Mouse (Mus musculus): ENCODE data around the gene Tspan18. TPM values are rescaled to one million over a fixed set of nuclear protein-coding genes. Genes with fewer than 3 reads are reported as not detected.

Tspan18 gene
- polyA plus RNA-seq, 1 experiment from 2014 or later: 48.2 TPM

GRCm38 (mm10) chr2:93339373-93340106, 5.2 kb upstream of the Tspan18 start:
- WGBS: 66% methylated on average over 9 of the region's 9 CpGs
- Histone ChIP-seq H3K4me1 (ENCODE audit: control insufficient read depth in 2 of 2, insufficient read depth in 2 of 2, low read length in 2 of 2) (peaks cover 5 to 16% of the 10 kb centered on the region in 2 experiments), H3K4me2 (ENCODE audit: low read length) (no peak overlapping the region), H3K36me3 (ENCODE audit: control insufficient read depth, insufficient read depth, low read length) (no peaks in the 10 kb centered on the region), H3K27me3 (ENCODE audit: control insufficient read depth, insufficient read depth, low read length) (no peaks in the 10 kb centered on the region), H3K9me3 (ENCODE audit: control insufficient read depth, low read length) (no peaks in the 10 kb centered on the region), H3K9ac (ENCODE audit: low read length) (no peak overlapping the region), H3K4me3 (ENCODE audit: control insufficient read depth in 1 of 2, insufficient read depth in 1 of 2, low read depth in 1 of 2, low read length in 2 of 2) (no peak overlapping the region), H3K27ac (replicated peaks in 1 of 2; ENCODE audit: control insufficient read depth in 1 of 2, insufficient read depth in 1 of 2, low read depth in 2 of 2, low read length in 2 of 2) (no peak overlapping the region)
- ATAC-seq (ENCODE audit: insufficient number of reproducible peaks, insufficient read depth, low FRiP score, low read depth): no peak

- Histone ChIP-seq H3K4me2 (ENCODE audit: low read length) (no peak overlapping the region), H3K9ac (ENCODE audit: low read length) (no peak overlapping the region), H3K27me3 (ENCODE audit: control insufficient read depth, insufficient read depth, low read length) (no peaks in the 10 kb centered on the region), H3K9me3 (ENCODE audit: control insufficient read depth, low read length) (no peaks in the 10 kb centered on the region), H3K36me3 (ENCODE audit: control insufficient read depth, insufficient read depth, low read length) (0 out of 2 replicates have a peak, but pooled peaks cover 2% of the 10 kb centered on the region), H3K4me1 (ENCODE audit: control insufficient read depth in 2 of 2, insufficient read depth in 2 of 2, low read length in 2 of 2) (peaks cover 24 to 39% of the 10 kb centered on the region in 2 experiments), H3K4me3 (ENCODE audit: control insufficient read depth in 1 of 2, insufficient read depth in 1 of 2, low read depth in 1 of 2, low read length in 2 of 2) (no peak overlapping the region), H3K27ac (replicated peaks in 1 of 2; ENCODE audit: control insufficient read depth in 1 of 2, insufficient read depth in 1 of 2, low read depth in 2 of 2, low read length in 2 of 2) (no peak overlapping the region)
- ATAC-seq (ENCODE audit: insufficient number of reproducible peaks, insufficient read depth, low FRiP score, low read depth): no peak
- WGBS: 77% methylated on average over 11 of the region's 11 CpGs
Measured at GRCm38 (mm10) chr2:93335996-93336395, 1.7 kb upstream of the Tspan18 start.

GRCm38 (mm10) chr2:93333241-93333816, 976 bp downstream of the Tspan18 start:
- 1% methylated on average over 29 of the region's 29 CpGs for WGBS
- no peaks in the 10 kb centered on the region for H3K9me3 ChIP-seq (ENCODE audit: control insufficient read depth, low read length)

GRCm38 (mm10) chr2:93332277-93332676, 2.0 kb downstream of the Tspan18 start:
- H3K27ac ChIP-seq (replicated peaks in 1 of 2; ENCODE audit: control insufficient read depth in 1 of 2, insufficient read depth in 1 of 2, low read depth in 2 of 2, low read length in 2 of 2): peak overlapping the region in 1 of 2 experiments; percentile 59; a peak in 1 of 4 replicates
- peak overlapping the region; percentile 89 for H3K9ac ChIP-seq (ENCODE audit: low read length)

More at GRCm38 (mm10) chr2:93333241-93333816, 976 bp downstream of the Tspan18 start:
- ATAC-seq (ENCODE audit: insufficient number of reproducible peaks, insufficient read depth, low FRiP score, low read depth): peak; percentile 44
- Histone ChIP-seq H3K27me3 (ENCODE audit: control insufficient read depth, insufficient read depth, low read length) (no peaks in the 10 kb centered on the region), H3K36me3 (ENCODE audit: control insufficient read depth, insufficient read depth, low read length) (0 out of 2 replicates have a peak, but pooled peaks cover 2% of the 10 kb centered on the region), H3K4me2 (ENCODE audit: low read length) (peak overlapping the region; percentile 95), H3K27ac (replicated peaks in 1 of 2; ENCODE audit: control insufficient read depth in 1 of 2, insufficient read depth in 1 of 2, low read depth in 2 of 2, low read length in 2 of 2) (peak overlapping the region; percentile 78 to 87), H3K9ac (ENCODE audit: low read length) (peak overlapping the region; percentile 89), H3K4me1 (ENCODE audit: control insufficient read depth in 2 of 2, insufficient read depth in 2 of 2, low read length in 2 of 2) (peaks cover 43 to 58% of the 10 kb centered on the region in 2 experiments), H3K4me3 (ENCODE audit: control insufficient read depth in 1 of 2, insufficient read depth in 1 of 2, low read depth in 1 of 2, low read length in 2 of 2) (peak overlapping the region; percentile 70 to 77)

GRCm38 (mm10) chr2:93331121-93331520, 3.2 kb downstream of the Tspan18 start:
- ATAC-seq (ENCODE audit: insufficient number of reproducible peaks, insufficient read depth, low FRiP score, low read depth): no peak
- Histone ChIP-seq H3K9ac (ENCODE audit: low read length) (0 out of 2 replicates have a peak overlapping the region, but pooled peaks have one; percentile 14), H3K4me3 (ENCODE audit: control insufficient read depth in 1 of 2, insufficient read depth in 1 of 2, low read depth in 1 of 2, low read length in 2 of 2) (peak overlapping the region; percentile 3 to 77; a peak in 2 of 4 replicates), H3K4me2 (ENCODE audit: low read length) (peak overlapping the region; percentile 95), H3K9me3 (ENCODE audit: control insufficient read depth, low read length) (no peaks in the 10 kb centered on the region), H3K27ac (replicated peaks in 1 of 2; ENCODE audit: control insufficient read depth in 1 of 2, insufficient read depth in 1 of 2, low read depth in 2 of 2, low read length in 2 of 2) (no peak overlapping the region), H3K36me3 (ENCODE audit: control insufficient read depth, insufficient read depth, low read length) (peaks cover 2% of the 10 kb centered on the region; the same call in 1 of the 2 replicates), H3K27me3 (ENCODE audit: control insufficient read depth, insufficient read depth, low read length) (no peaks in the 10 kb centered on the region), H3K4me1 (ENCODE audit: control insufficient read depth in 2 of 2, insufficient read depth in 2 of 2, low read length in 2 of 2) (peaks cover 47 to 68% of the 10 kb centered on the region in 2 experiments)
- WGBS: 73% methylated on average over 6 of the region's 6 CpGs

More at GRCm38 (mm10) chr2:93332277-93332676, 2.0 kb downstream of the Tspan18 start:
- no peaks in the 10 kb centered on the region for H3K27me3 ChIP-seq (ENCODE audit: control insufficient read depth, insufficient read depth, low read length)
- peak overlapping the region; percentile 95 for H3K4me2 ChIP-seq (ENCODE audit: low read length)
- ATAC-seq (ENCODE audit: insufficient number of reproducible peaks, insufficient read depth, low FRiP score, low read depth): no peak
- WGBS: 70% methylated on average over 4 of the region's 4 CpGs
- H3K9me3 ChIP-seq (ENCODE audit: control insufficient read depth, low read length): no peaks in the 10 kb centered on the region
- peaks cover 47 to 68% of the 10 kb centered on the region in 2 experiments for H3K4me1 ChIP-seq (ENCODE audit: control insufficient read depth in 2 of 2, insufficient read depth in 2 of 2, low read length in 2 of 2)
- peak overlapping the region; percentile 70 to 77 for H3K4me3 ChIP-seq (ENCODE audit: control insufficient read depth in 1 of 2, insufficient read depth in 1 of 2, low read depth in 1 of 2, low read length in 2 of 2)
- peaks cover 2% of the 10 kb centered on the region; the same call in 1 of the 2 replicates for H3K36me3 ChIP-seq (ENCODE audit: control insufficient read depth, insufficient read depth, low read length)

GRCm38 (mm10) chr2:93329120-93329519, 5.2 kb downstream of the Tspan18 start:
- peak overlapping the region; percentile 95; the same call in 1 of the 2 replicates for H3K4me2 ChIP-seq (ENCODE audit: low read length)

GRCm38 (mm10) chr2:93327915-93328555, 6.3 kb downstream of the Tspan18 start:
- H3K27ac ChIP-seq (replicated peaks in 1 of 2; ENCODE audit: control insufficient read depth in 1 of 2, insufficient read depth in 1 of 2, low read depth in 2 of 2, low read length in 2 of 2): peak overlapping the region in 1 of 2 experiments; percentile 58; a peak in 1 of 4 replicates

More at GRCm38 (mm10) chr2:93329120-93329519, 5.2 kb downstream of the Tspan18 start:
- H3K9ac ChIP-seq (ENCODE audit: low read length): no peak overlapping the region
- WGBS: 16% methylated on average over 4 of the region's 4 CpGs
- peak overlapping the region in 1 of 2 experiments; percentile 58; a peak in 2 of 4 replicates for H3K27ac ChIP-seq (replicated peaks in 1 of 2; ENCODE audit: control insufficient read depth in 1 of 2, insufficient read depth in 1 of 2, low read depth in 2 of 2, low read length in 2 of 2)
- H3K36me3 ChIP-seq (ENCODE audit: control insufficient read depth, insufficient read depth, low read length): peaks cover 2% of the 10 kb centered on the region; the same call in 1 of the 2 replicates
- H3K27me3 ChIP-seq (ENCODE audit: control insufficient read depth, insufficient read depth, low read length): no peaks in the 10 kb centered on the region
- H3K4me3 ChIP-seq (ENCODE audit: control insufficient read depth in 1 of 2, insufficient read depth in 1 of 2, low read depth in 1 of 2, low read length in 2 of 2): no peak overlapping the region
- H3K9me3 ChIP-seq (ENCODE audit: control insufficient read depth, low read length): no peaks in the 10 kb centered on the region
- peaks cover 57 to 75% of the 10 kb centered on the region in 2 experiments for H3K4me1 ChIP-seq (ENCODE audit: control insufficient read depth in 2 of 2, insufficient read depth in 2 of 2, low read length in 2 of 2)
- ATAC-seq (ENCODE audit: insufficient number of reproducible peaks, insufficient read depth, low FRiP score, low read depth): no peak; the same call in 1 of the 2 replicates

More at GRCm38 (mm10) chr2:93327915-93328555, 6.3 kb downstream of the Tspan18 start:
- no peaks in the 10 kb centered on the region for H3K9me3 ChIP-seq (ENCODE audit: control insufficient read depth, low read length)
- H3K4me1 ChIP-seq (ENCODE audit: control insufficient read depth in 2 of 2, insufficient read depth in 2 of 2, low read length in 2 of 2): peaks cover 55 to 71% of the 10 kb centered on the region in 2 experiments
- H3K36me3 ChIP-seq (ENCODE audit: control insufficient read depth, insufficient read depth, low read length): peaks cover 2% of the 10 kb centered on the region; the same call in 1 of the 2 replicates
- no peak overlapping the region for H3K9ac ChIP-seq (ENCODE audit: low read length)
- H3K4me2 ChIP-seq (ENCODE audit: low read length): no peak overlapping the region
- ATAC-seq (ENCODE audit: insufficient number of reproducible peaks, insufficient read depth, low FRiP score, low read depth): no peak
- no peaks in the 10 kb centered on the region for H3K27me3 ChIP-seq (ENCODE audit: control insufficient read depth, insufficient read depth, low read length)
- 74% methylated on average over 7 of the region's 7 CpGs for WGBS
- H3K4me3 ChIP-seq (ENCODE audit: control insufficient read depth in 1 of 2, insufficient read depth in 1 of 2, low read depth in 1 of 2, low read length in 2 of 2): no peak overlapping the region
